Mouse (Mus musculus): ENCODE results near the gene Glis2.

DNA sequence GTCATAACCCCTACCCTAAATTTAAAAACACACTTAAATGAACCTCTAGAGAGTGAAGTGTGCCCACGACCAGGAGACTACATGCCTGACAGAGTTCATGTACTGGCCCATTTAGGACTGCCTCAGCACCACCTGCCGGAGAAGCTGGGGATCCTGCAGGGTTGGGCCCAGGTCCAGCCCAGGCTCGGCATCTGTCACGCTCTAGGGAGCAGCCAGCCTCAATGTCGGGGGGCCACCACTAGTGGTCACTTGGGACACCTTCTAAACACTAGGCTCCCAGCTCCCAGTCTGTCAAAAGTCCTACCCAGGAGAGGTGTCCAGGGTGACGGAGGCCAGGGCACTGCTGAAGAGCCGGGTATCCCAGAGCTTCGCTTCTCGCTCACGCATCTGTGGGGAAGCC, 60.2 kb downstream of the Glis2 start:
- TF ChIP-seq CTCF (IDR thresholded peaks at IDR 0.05; ENCODE audit: borderline replicate concordance, insufficient read depth, low read depth, low read length) (peak; percentile 35; the same call in 1 of the 2 replicates), POLR2A (IDR thresholded peaks at IDR 0.05; ENCODE audit: borderline replicate concordance, insufficient read depth, low read length) (no peak)
